Mouse (Mus musculus) T-cell, adult 66 days (primary cell): Measurements from ENCODE around the gene Rnaseh2b. TPM values are rescaled to one million over a fixed set of nuclear protein-coding genes. Genes with fewer than 3 reads are reported as not detected.

Source experiments
- total RNA-seq, 2 experiments: library from RNA; stranded (reverse); gene quantifications; 3 replicates in 1 of 2; 4 replicates in 1 of 2; pipeline ENCODE4 v1.2.4; 2023

Rnaseh2b gene
- total RNA-seq = 10 to 100 TPM; 14.7 to 20.9 TPM

DNA sequence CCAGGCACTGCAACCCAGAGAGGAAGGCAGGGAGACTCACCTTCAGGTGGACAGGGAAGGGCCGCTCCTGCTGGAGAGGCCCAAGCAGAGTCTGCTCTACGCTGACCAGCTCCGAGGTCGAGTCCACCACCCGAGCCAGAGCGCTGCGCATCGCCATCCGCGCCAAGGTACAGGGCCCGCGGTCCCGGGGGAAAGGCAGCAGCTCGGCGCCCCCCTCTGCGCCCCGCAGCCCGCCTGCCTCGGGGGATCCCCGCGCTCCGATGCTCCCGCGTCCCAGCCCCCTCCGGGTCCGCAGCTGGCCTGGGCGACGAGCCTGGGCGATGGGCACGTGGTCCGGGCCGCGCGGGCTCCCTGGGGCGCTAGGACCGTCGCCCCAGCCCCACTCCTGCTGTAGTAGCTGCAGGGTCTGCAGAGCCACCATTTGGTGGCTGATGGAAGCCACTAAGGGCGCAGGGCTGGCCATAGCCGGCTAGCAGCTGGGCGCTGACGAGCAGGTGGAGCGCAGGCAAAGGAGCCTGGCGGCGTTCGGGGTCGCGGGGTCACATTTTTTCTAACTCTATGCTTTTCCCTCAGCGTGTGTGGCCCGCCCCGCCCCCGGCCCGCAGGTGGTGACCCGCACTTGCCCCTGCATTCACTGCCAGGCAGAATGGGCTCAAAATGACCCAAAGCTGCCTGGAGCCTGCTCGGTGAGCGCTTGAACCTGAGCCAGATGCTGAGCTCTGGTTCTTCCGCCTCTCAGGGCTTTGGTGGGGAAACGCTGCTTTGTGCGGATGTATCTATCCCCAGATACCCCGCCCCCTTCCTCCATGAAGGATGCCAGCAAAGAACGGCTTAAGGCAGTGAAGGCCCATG lies at the start of gene Rnaseh2b, which contains the start of gene Dleu7:
Gene Rnaseh2b, plus strand, starts transcription at position 102 of the 852 bp plus-strand sequence.
Gene Dleu7, minus strand, starts transcription at position 560 of the 852 bp plus-strand sequence.

Other genes starting within 250 kb of the Rnaseh2b start
- under 1 TPM in 1 of 2 experiments, not detected in 1; 0.47 TPM for gene Dleu7, start 458 bp downstream of the Rnaseh2b start, total RNA-seq
- gene Gucy1b2, start 163.7 kb downstream of the Rnaseh2b start, total RNA-seq = not detected